Mouse (Mus musculus) lung, adult 2 months (tissue): ENCODE measurements around the gene Pdxdc1. TPM values are rescaled to one million over a fixed set of nuclear protein-coding genes. Genes with fewer than 3 reads are reported as not detected.
"Not testable (repeated sequence)": the region's sequence is repeated elsewhere in the genome, so short reads cannot be mapped to it uniquely, and the experiment has no call there.

ENCODE experiments used
- DNase-seq: peaks from one replicate; pipeline ENCODE4 v3.0.0; 2022
- H3K4me1 ChIP-seq: fragments of 200-500 bp; 2 replicates; pipeline ENCODE4 v1.6.1; 2011; ENCODE audit warnings: low read length; ENCODE audit not compliant: control insufficient read depth, insufficient read depth
- H3K4me3 ChIP-seq: fragments of 200-500 bp; replicated peaks from 2 replicates; pipeline ENCODE3; 2011; ENCODE audit warnings: low read depth, mild to moderate bottlenecking, control low read depth, low read length; ENCODE audit errors: extremely low read depth
- CTCF ChIP-seq: fragments of 200-500 bp; IDR thresholded peaks from 2 replicates; pipeline ENCODE4 v1.5.1; 2011; ENCODE audit warnings: mild to moderate bottlenecking, low read length, control low read depth; ENCODE audit not compliant: insufficient read depth
- POLR2A ChIP-seq: fragments of 200-500 bp; IDR thresholded peaks from 2 replicates; pipeline ENCODE4 v1.6.1; 2011; ENCODE audit warnings: low read depth, mild to moderate bottlenecking, control low read depth, low read length, borderline replicate concordance; ENCODE audit errors: extremely low read depth
- WGBS: fragments of 180-500 bp; shearing (Covaris S2); methylation state at CpG from one replicate; pipeline ENCODE4 v1.1.7; 2018; 5-methylcytosine and 5-hydroxymethylcytosine counted together
- polyA plus RNA-seq: library from polyadenylated mRNA; depleted of rRNA; stranded (reverse); fragments of >200 nt; gene quantifications from 2 replicates; pipeline ENCODE4 v1.2.3, GENCODE M21; 2012

Gene Pdxdc1
- polyA plus RNA-seq, 1 experiment: 84.5 TPM

DNA sequence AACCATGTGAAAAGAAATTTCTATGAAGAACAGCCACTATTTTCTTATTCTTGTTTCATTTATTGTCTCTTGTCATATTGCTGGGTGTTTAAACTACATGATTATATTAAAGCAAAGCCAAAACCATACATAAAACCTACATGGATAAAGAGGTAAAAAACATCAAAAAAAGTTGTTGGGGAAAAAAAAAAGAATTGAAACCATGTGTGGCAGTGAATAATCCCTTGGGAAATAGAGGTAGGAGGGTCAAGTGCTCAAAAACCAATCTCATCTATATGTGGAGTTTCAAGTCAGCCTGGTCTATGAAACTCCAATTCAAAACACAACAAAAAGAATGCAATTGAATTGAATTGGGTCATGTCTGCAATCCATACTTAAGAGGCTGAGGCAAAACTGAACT is 10.1 kb downstream of the Pdxdc1 start:
- DNase-seq: no peak
- Histone ChIP-seq H3K4me1 (no peaks in the 10 kb centered on the region; the same call in 1 of the 2 replicates), H3K4me3 (no peak overlapping the region)
- TF ChIP-seq CTCF (no peak), POLR2A (no peak)

DNA sequence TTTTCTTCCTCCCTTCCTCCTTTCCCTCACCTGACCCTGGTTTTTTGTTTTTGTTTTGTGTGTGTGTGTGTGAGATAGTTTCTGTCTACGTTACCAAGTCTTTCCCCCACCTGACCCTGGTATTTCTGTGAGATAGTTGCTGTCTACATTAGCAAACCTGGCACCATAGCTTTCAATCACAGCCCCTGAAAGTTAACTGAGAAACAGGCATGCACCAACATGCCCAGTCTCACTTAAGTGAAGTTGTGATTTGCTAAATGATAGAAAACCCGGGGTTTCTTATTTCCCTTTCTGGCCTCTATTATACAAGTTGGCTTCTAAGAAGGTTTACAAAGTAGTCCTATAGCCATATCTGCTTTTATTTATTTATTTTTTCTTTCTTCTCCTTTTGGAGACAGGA is 12.5 kb downstream of the Pdxdc1 start:
- DNase-seq: no peak
- Histone ChIP-seq H3K4me3 (no peak overlapping the region), H3K4me1 (no peaks in the 10 kb centered on the region)
- TF ChIP-seq CTCF: no peak
- TF ChIP-seq POLR2A: no peak
- WGBS: 77% methylated on average over 2 of the region's 2 CpGs

DNA sequence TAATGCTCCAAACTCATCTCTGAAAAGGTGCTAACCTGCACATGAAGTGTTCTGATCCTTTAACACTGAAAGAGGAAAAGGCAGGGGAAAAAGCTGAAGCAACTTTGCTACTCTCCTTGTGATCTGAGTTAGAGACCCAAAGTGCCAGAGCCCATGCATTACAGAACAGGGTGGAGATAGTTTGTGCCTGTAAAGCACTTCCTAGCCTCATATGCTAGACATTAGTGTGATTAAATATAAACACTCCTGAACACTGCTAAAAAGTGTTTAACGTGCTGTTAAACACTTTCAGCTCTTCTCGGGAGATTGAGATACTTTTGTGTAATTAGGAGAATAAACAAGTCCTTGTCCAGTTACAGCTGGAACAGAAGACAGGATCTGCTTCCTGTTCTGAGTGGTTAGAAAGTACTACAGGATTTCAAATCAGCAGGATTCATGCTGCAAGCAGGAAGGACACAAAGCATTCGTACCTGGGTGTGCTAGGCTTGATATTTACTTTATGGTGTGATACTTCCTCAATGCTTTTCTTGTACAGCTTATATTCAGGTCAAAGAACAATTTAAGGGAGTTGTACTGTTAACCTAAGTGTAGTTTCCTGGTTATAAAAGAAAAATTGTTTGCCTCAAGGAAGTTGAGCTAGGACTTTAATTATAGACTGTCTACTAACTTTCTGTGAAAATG is 19.7 kb downstream of the Pdxdc1 start:
- H3K4me1 ChIP-seq: peaks cover 2% of the 10 kb centered on the region
- WGBS: 20% methylated on average over 3 of the region's 3 CpGs
- no peak overlapping the region for H3K4me3 ChIP-seq
- no peak for DNase-seq
- TF ChIP-seq CTCF (no peak), POLR2A (no peak)

DNA sequence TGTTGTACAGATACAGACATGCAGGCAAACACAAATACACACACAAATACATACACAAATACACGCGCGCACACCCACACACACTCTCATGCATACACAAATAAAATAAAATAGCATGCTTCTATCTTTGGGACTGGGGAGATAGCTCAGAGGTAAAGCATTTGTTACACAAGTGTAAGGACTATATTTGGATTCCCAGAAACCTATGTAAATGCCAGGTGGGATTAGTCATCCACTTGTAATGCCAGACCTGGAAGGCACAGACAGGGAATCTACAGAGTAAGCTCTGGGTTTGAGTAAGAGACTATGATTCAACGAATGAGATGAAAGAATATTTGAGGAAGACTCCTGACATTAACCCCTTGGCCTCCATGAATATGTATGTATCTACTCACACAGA is 27.4 kb downstream of the Pdxdc1 start:
- TF ChIP-seq CTCF: no peak
- TF ChIP-seq POLR2A: no peak
- 77% methylated on average over 4 of the region's 4 CpGs for WGBS
- no peak for DNase-seq
- Histone ChIP-seq H3K4me1 (no peaks in the 10 kb centered on the region), H3K4me3 (no peak overlapping the region)

DNA sequence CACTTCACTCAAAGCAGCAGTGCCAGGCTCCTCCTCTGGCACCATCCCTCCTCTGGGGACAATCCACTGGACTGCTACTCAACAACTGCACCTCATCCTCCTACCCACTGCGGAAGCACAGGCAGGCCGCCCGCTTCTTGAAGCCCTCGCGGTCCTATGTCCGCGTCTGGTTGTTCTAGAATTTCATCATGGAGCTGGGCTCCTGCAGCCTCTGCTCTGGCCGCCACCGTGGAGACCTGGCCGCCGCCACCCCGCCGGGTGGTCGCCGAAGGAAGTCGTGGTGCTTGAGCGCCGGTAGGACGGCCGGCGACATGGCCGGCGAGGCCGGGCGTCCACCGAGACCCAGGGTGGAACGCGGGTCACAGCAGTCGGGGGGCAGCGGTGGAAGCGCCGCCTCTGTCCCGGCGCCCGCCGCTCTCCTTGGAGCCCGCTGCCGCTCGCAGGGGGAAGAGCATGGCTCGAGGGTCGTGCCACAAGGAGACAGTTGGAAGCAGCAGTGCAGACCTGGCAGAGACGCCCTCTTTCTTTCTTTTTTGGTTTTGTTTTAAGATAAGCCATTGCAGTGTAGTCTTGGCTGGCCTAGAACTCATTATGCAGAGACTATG is 34.9 kb downstream of the Pdxdc1 start:
- no peak overlapping the region for H3K4me3 ChIP-seq
- DNase-seq: no peak
- 64% methylated on average over 42 of the region's 42 CpGs for WGBS

DNA sequence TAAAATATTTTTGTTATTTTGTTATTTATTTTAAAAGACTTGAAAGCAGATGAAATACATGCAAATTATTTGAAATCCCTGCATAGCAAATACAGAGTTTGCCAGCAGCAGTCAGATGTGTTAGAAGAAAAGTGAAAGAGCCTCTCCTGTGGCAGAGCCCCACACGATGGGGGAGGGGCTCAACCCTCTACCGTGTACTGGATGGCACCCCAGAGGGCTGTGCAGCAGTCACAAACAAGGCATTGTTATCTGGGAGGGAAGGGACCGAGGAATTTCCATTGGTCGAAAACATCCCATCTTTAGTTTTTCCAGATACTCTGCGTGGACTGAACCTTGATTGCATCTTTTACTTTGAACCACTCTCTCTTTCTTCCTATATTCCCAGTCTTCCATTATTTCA is 35.5 kb downstream of the Pdxdc1 start:
- DNase-seq, H3K4me3 ChIP-seq, H3K4me1 ChIP-seq: not testable (repeated sequence)
- WGBS: 66% methylated on average over 5 of the region's 5 CpGs

More for the DNA sequence above, 34.9 kb downstream of the Pdxdc1 start:
- TF ChIP-seq POLR2A: no peak
- TF ChIP-seq CTCF: no peak
- no peaks in the 10 kb centered on the region; the same call in 1 of the 2 replicates for H3K4me1 ChIP-seq

DNA sequence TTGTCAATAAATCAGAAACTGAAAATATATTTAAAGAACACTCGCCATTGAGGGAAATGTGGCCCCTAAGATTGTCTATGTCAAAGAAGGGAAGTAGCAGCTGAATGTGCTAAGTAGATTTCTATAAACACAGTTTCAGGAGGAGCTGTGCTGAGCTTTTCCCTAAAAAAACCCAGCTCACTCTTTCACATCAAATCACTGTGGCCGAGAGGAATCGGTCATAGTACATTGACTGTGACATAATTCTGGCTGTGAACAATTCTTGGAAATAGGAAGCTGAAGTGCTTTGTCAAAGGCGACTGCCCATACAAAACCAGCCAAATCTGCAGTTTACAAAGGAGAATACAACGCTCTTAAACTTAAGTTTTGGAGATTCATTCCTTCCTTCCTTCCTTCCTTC is 36.3 kb downstream of the Pdxdc1 start:
- 31% methylated on average over 5 of the region's 5 CpGs for WGBS
- TF ChIP-seq CTCF: no peak
- no peak for TF ChIP-seq POLR2A
- Histone ChIP-seq H3K4me1 (no peaks in the 10 kb centered on the region; the same call in 1 of the 2 replicates), H3K4me3 (no peak overlapping the region)
- DNase-seq: no peak

DNA sequence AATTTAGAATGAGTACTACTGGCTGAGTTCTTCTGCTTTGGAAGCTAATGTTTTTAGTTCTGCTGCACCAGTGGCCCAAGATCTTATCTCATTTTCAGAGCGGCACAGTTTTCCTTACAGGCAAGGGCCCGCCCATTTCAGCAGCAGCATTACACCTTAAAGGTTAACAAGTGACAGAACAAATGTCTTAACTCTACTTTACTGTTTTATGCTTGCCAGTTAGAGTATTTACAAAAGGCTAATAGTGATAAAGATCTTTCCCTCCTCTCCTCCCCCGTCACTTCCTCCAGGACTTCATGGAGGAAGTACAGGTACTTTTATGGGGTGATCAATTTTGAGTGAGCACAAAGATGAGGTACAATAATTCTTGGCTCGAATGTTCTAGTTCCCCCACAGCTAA is 36.9 kb downstream of the Pdxdc1 start:
- no peak for DNase-seq
- WGBS: 39% methylated on average over 4 of the region's 4 CpGs
- no peak for TF ChIP-seq POLR2A
- no peak for TF ChIP-seq CTCF

DNA sequence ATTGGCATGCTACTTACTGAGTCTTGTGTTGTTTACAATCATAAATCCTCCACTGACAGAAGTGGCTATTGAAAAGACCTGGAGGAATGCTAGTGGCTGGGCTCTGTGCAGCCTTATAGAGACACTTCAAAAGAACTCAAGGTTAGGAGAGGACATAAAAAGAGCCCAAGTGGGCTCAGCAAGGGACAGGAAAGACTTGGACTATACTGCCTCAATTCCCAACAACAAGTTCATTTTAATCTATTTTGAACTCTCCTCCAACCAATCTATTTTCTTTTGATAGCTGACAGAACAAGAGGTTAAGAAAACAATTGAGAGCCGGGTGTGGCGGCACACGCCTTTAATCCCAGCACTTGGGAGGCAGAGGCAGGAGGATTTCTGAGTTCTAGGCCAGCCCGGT is 49.0 kb downstream of the Pdxdc1 start:
- TF ChIP-seq POLR2A (no peak), CTCF (no peak)
- WGBS: 92% methylated on average over 4 of the region's 4 CpGs
- Histone ChIP-seq H3K4me1 (no peaks in the 10 kb centered on the region), H3K4me3 (no peak overlapping the region)
- no peak for DNase-seq

More for the DNA sequence above, 36.9 kb downstream of the Pdxdc1 start:
- Histone ChIP-seq H3K4me3 (no peak overlapping the region), H3K4me1 (no peaks in the 10 kb centered on the region; the same call in 1 of the 2 replicates)

DNA sequence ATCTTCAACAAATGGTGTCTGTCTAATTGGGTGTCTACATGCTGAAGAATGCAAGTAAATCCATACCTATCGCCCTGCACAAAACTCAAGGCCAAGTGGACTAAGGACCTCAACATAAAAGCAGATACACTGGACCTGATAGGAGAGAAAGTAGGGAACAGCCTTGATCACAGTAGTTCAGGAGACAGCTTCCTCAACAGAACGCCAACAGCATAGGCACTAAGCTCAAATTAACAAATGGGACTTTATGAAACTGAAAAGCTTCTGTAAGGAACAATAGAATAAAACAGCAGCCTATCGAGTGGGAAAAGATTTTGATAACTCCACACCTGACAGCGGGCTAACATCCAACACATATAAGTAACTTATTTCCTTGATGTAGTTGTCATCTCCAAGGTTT is 51.5 kb downstream of the Pdxdc1 start:
- Histone ChIP-seq H3K4me1 (peaks cover 3% of the 10 kb centered on the region; the same call in 1 of the 2 replicates), H3K4me3 (no peak overlapping the region)
- no peak for DNase-seq
- TF ChIP-seq CTCF: no peak
- no peak for TF ChIP-seq POLR2A
- 91% methylated on average over 4 of the region's 4 CpGs for WGBS
